Mouse (Mus musculus): ENCODE data around the gene Ddx58. TPM values are rescaled to one million over a fixed set of nuclear protein-coding genes. Genes with fewer than 3 reads are reported as not detected.
A peak's percentile ranks its signal among the peaks of the same experiment; 100 is the strongest.

Gene Ddx58
- total and polyA plus RNA-seq, 2 experiments from 2014 or later: 2.8 to 7.6 TPM

DNA sequence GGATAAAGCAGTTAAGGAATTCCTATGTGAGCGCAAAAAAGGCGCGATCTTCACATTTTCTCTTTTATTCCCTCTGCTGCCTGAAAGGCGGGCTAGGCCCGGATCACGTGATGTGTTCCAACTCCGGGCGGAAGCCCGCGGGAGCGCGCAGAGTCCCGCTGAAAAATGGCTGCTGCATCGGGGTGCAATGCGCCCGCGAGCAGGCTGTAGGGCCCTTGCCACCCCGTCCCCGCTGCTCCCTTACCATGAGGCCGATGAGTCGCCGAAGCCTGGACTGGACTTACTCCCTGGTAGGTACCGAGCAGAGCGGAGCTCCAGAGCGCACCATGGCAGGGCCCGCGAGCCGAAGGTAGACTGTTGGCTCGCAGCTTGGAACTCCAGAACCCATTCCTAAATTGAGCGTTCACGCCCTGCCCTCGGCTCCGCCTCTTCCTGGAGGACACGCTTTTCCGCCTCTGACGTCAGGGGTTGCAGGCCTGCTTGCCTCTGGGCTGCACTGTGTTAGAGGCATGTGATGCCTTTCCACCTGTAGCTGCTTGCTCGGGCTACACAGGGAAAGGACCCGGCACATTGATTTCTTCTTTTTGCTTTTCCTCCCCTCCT lies 29.9 kb upstream of the Ddx58 start, which contains the start of the genes Smim27 and Topors:
Gene Smim27, plus strand, starts transcription at position 150 of the 603 bp plus-strand sequence.
Gene Topors, minus strand, starts transcription at position 421 of the 603 bp plus-strand sequence.
- H3K9ac ChIP-seq: peak within 1 kb of the TSS; percentile 81
- peak within 1 kb of the TSS; percentile 81 for H3K4me2 ChIP-seq (ENCODE audit: low read depth)
- no peaks in the 10 kb centered on the region for H3K9me3 ChIP-seq (ENCODE audit: low read length)
- peaks cover 7% of the 10 kb centered on the region; the same call in 1 of the 2 replicates for H3K36me3 ChIP-seq (ENCODE audit: insufficient read depth)
- peak within 1 kb of the TSS; percentile 66 for H3K4me3 ChIP-seq (ENCODE audit: low read depth, low read length)
- DNase-seq: peak; percentile 97
- TF ChIP-seq CTCF (IDR thresholded peaks at IDR 0.05; ENCODE audit: low read depth): no peak
- peak within 1 kb of the TSS; percentile 95 for H3K27ac ChIP-seq (ENCODE audit: low read depth, low read length)
- WGBS: under 1% methylated on average over 38 of the region's 38 CpGs
- peak; percentile 95 for ATAC-seq
- H3K4me1 ChIP-seq (ENCODE audit: insufficient read depth): no peaks in the 10 kb centered on the region
- H3K27me3 ChIP-seq (ENCODE audit: insufficient read depth, low read length): no peaks in the 10 kb centered on the region

DNA sequence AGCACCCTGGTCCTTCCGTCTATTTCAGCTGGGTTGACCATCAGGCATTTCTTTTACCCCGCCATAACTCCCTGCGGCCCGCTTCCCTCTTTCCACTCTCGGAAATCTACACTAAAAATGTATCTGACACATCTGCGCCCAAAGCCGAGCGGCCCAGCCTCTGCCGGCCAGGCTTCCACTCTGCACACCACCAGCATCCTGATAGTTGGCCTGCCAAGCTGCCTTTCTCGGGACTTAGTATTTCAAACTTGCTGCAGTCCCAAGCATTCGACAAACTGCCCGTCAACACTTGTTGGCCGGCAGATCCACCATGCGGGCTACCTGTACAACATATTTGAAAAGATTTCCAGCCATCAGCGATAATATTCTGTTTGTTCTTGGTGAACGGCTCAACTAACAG lies 29.2 kb upstream of the Ddx58 start:
- TF ChIP-seq CTCF (IDR thresholded peaks at IDR 0.05; ENCODE audit: low read depth): no peak
- no peak for ATAC-seq
- Histone ChIP-seq H3K27ac (ENCODE audit: low read depth, low read length) (peak overlapping the region; percentile 95), H3K36me3 (ENCODE audit: insufficient read depth) (peaks cover 7% of the 10 kb centered on the region; the same call in 1 of the 2 replicates), H3K27me3 (ENCODE audit: insufficient read depth, low read length) (no peaks in the 10 kb centered on the region), H3K4me1 (ENCODE audit: insufficient read depth) (no peaks in the 10 kb centered on the region), H3K4me3 (ENCODE audit: low read depth, low read length) (peak overlapping the region; percentile 66), H3K4me2 (ENCODE audit: low read depth) (peak overlapping the region; percentile 81), H3K9me3 (ENCODE audit: low read length) (no peaks in the 10 kb centered on the region), H3K9ac (peak overlapping the region; percentile 81)
- under 1% methylated on average over 16 of the region's 16 CpGs for WGBS
- DNase-seq: no peak

DNA sequence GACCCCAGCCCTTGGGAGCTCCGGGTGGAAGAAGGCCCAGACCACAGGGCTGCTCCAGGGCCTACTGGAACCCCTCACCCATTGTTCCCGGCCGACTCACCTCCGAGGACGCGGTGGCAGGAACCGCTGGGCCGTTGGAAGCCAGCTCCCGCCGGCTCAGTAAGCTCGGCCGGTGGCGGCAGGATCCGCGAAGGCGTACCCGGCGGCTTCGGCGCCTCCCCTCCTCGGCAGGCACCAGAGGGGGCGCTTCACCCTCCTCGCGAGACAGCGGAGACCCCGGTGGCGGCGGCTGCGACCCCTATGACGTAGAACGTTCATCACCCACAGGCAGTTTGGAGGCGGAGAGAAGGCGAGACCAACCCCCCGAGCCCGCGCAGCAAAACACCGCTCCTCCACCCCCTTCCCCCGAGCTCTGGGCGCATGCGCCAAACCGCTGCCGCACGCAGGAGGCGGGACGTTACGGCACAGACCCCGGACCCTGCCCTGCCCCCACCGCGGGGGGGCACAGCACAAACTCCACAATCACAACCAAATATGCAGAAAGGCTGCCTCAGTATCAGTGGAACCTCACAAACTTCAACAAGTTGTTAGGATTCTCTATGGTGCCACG lies 28.7 kb upstream of the Ddx58 start:
- peak overlapping the region; percentile 95 for H3K27ac ChIP-seq (ENCODE audit: low read depth, low read length)
- peak overlapping the region; percentile 81 for H3K4me2 ChIP-seq (ENCODE audit: low read depth)
- H3K9ac ChIP-seq: peak overlapping the region; percentile 81
- under 1% methylated on average over 49 of the region's 50 CpGs for WGBS
- peak; percentile 65 for TF ChIP-seq CTCF (IDR thresholded peaks at IDR 0.05; ENCODE audit: low read depth)
- H3K27me3 ChIP-seq (ENCODE audit: insufficient read depth, low read length): no peaks in the 10 kb centered on the region
- DNase-seq: peak; percentile 96
- H3K36me3 ChIP-seq (ENCODE audit: insufficient read depth): peaks cover 7% of the 10 kb centered on the region; the same call in 1 of the 2 replicates
- H3K9me3 ChIP-seq (ENCODE audit: low read length): no peaks in the 10 kb centered on the region
- peak overlapping the region; percentile 66 for H3K4me3 ChIP-seq (ENCODE audit: low read depth, low read length)
- peak; percentile 89 for ATAC-seq
- no peaks in the 10 kb centered on the region for H3K4me1 ChIP-seq (ENCODE audit: insufficient read depth)

- WGBS: 66% methylated on average over 7 of the region's 7 CpGs
- ATAC-seq: no peak
Measured at GRCm38 (mm10) chr4:40267681-40268080, 28.1 kb upstream of the Ddx58 start.

DNA sequence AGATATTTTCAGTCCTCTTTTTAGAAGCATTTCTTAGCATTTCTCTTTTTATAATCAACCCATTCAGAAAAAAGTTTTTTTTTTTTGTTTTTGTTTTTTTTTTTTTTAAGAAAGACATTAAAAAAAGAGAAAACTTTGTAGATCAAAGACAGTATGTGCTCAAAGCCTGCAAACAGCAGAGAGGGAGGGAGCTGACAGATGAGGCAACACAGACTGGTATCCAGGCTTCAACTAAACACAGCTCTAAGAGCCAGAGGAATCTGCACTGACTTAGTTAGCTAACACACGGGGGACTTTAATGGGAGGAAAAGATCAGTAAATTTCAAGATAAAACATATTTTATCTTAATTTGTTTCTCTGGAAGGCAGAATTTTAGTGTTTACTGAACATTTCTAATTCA lies 24.7 kb upstream of the Ddx58 start:
- Histone ChIP-seq H3K4me3 (ENCODE audit: low read depth, low read length) (no peak overlapping the region), H3K4me2 (ENCODE audit: low read depth) (no peak overlapping the region), H3K27ac (ENCODE audit: low read depth, low read length) (no peak overlapping the region), H3K27me3 (ENCODE audit: insufficient read depth, low read length) (no peaks in the 10 kb centered on the region), H3K4me1 (ENCODE audit: insufficient read depth) (no peaks in the 10 kb centered on the region), H3K9me3 (ENCODE audit: low read length) (no peaks in the 10 kb centered on the region), H3K36me3 (ENCODE audit: insufficient read depth) (peaks cover 38% of the 10 kb centered on the region), H3K9ac (no peak overlapping the region)
- DNase-seq (no peak), ATAC-seq (no peak)
- 78% methylated on average over 1 of the region's 1 CpGs for WGBS
- no peak for TF ChIP-seq CTCF (IDR thresholded peaks at IDR 0.05; ENCODE audit: low read depth)

More at GRCm38 (mm10) chr4:40267681-40268080, 28.1 kb upstream of the Ddx58 start:
- Histone ChIP-seq H3K9me3 (ENCODE audit: low read length) (no peaks in the 10 kb centered on the region), H3K4me1 (ENCODE audit: insufficient read depth) (no peaks in the 10 kb centered on the region), H3K4me2 (ENCODE audit: low read depth) (peak overlapping the region; percentile 81), H3K4me3 (ENCODE audit: low read depth, low read length) (peak overlapping the region; percentile 66), H3K27me3 (ENCODE audit: insufficient read depth, low read length) (no peaks in the 10 kb centered on the region), H3K36me3 (ENCODE audit: insufficient read depth) (peaks cover 9% of the 10 kb centered on the region), H3K9ac (peak overlapping the region; percentile 81), H3K27ac (ENCODE audit: low read depth, low read length) (peak overlapping the region; percentile 73)
- no peak for TF ChIP-seq CTCF (IDR thresholded peaks at IDR 0.05; ENCODE audit: low read depth)
- DNase-seq: no peak

- H3K9ac ChIP-seq: no peak overlapping the region
- no peak overlapping the region for H3K27ac ChIP-seq (ENCODE audit: low read depth, low read length)
- no peaks in the 10 kb centered on the region for H3K9me3 ChIP-seq (ENCODE audit: low read length)
- no peak overlapping the region for H3K4me2 ChIP-seq (ENCODE audit: low read depth)
- no peaks in the 10 kb centered on the region for H3K27me3 ChIP-seq (ENCODE audit: insufficient read depth, low read length)
- no peaks in the 10 kb centered on the region for H3K4me1 ChIP-seq (ENCODE audit: insufficient read depth)
- H3K4me3 ChIP-seq (ENCODE audit: low read depth, low read length): no peak overlapping the region
- DNase-seq (no peak), ATAC-seq (no peak)
- TF ChIP-seq CTCF (IDR thresholded peaks at IDR 0.05; ENCODE audit: low read depth): no peak
- WGBS: 86% methylated on average over 8 of the region's 8 CpGs
- peaks cover 4% of the 10 kb centered on the region; the same call in 1 of the 2 replicates for H3K36me3 ChIP-seq (ENCODE audit: insufficient read depth)
Measured at GRCm38 (mm10) chr4:40254385-40255103, 14.9 kb upstream of the Ddx58 start.

Data from forebrain, postnatal 0 days (tissue).